Mouse (Mus musculus) embryonic fibroblast, embryonic 13.5 days (primary cell): ENCODE data around the gene Pbx1.

Experiments
- CTCF ChIP-seq: IDR thresholded peaks from 2 replicates; pipeline ENCODE4 v1.5.1; 2011; ENCODE audit warnings: mild to moderate bottlenecking, control low read depth, low read length, moderate library complexity, borderline replicate concordance; ENCODE audit not compliant: insufficient read depth
- POLR2A ChIP-seq: IDR thresholded peaks from 2 replicates; pipeline ENCODE4 v1.6.1; 2011; ENCODE audit warnings: low read depth, mild to moderate bottlenecking, control low read depth, low read length, moderate library complexity

- TF ChIP-seq CTCF, result no peak
- no peak for TF ChIP-seq POLR2A
Observed at GRCm38 (mm10) chr1:168166841-168167240, 265.2 kb downstream of the Pbx1 start.
